Mouse (Mus musculus) heart, adult 18-20 months (tissue): ENCODE results near the gene Gm45062. TPM values are rescaled to one million over a fixed set of nuclear protein-coding genes. Genes with fewer than 3 reads are reported as not detected.
"Not testable (repeated sequence)": the region's sequence is repeated elsewhere in the genome, so short reads cannot be mapped to it uniquely, and the experiment has no call there.

Experiments used
- DNase-seq, 2 experiments: peaks; one replicate each; pipeline ENCODE4 v3.0.0; 2021 to 2022; ENCODE audit warnings: mixed read lengths in 1 of 2
- total RNA-seq, 2 experiments: library from RNA; stranded (reverse); gene quantifications; 2 replicates each; pipeline ENCODE4 v1.2.3; 2021

Gm45062 gene
- total RNA-seq, 2 experiments from 2014 or later, result not detected

- DNase-seq, result peak; percentile 29 to 58
Observed at GRCm38 (mm10) chr6:8509961-8510863, 251.0 kb downstream of the Gm45062 start.

GRCm38 (mm10) chr6:8510864-8511428 is 251.7 kb downstream of the Gm45062 start:
- peak in 1 of 2 experiments; percentile 6 for DNase-seq

- DNase-seq, result no peak
Observed at GRCm38 (mm10) chr6:8511447-8511846, 252.2 kb downstream of the Gm45062 start.

- no peak for DNase-seq
Observed at GRCm38 (mm10) chr6:8512416-8512815, 253.2 kb downstream of the Gm45062 start.

- DNase-seq, result no peak
Observed at GRCm38 (mm10) chr6:8519687-8520086, 260.4 kb downstream of the Gm45062 start.

- DNase-seq, result no peak
Observed at GRCm38 (mm10) chr6:8521231-8521630, 262.0 kb downstream of the Gm45062 start.

- no peak for DNase-seq
Observed at GRCm38 (mm10) chr6:8524717-8525116, 265.5 kb downstream of the Gm45062 start.

GRCm38 (mm10) chr6:8531104-8531894 is 272.0 kb downstream of the Gm45062 start:
- no peak for DNase-seq

- DNase-seq, result no peak
Observed at GRCm38 (mm10) chr6:8536944-8537343, 277.7 kb downstream of the Gm45062 start.

- not testable (repeated sequence) for DNase-seq
Observed at GRCm38 (mm10) chr6:8541531-8541930, 282.3 kb downstream of the Gm45062 start.

- no peak for DNase-seq
Observed at GRCm38 (mm10) chr6:8544822-8545221, 285.6 kb downstream of the Gm45062 start.

- DNase-seq, result no peak
Observed at GRCm38 (mm10) chr6:8545780-8546179, 286.5 kb downstream of the Gm45062 start.

GRCm38 (mm10) chr6:8551155-8551554 is 291.9 kb downstream of the Gm45062 start:
- no peak for DNase-seq

GRCm38 (mm10) chr6:8556849-8557571 is 297.8 kb downstream of the Gm45062 start:
- DNase-seq, result no peak

GRCm38 (mm10) chr6:8560682-8561081 is 301.4 kb downstream of the Gm45062 start:
- DNase-seq, result no peak

- DNase-seq, result no peak
Observed at GRCm38 (mm10) chr6:8582377-8582776, 323.1 kb downstream of the Gm45062 start.

- DNase-seq, result no peak
Observed at GRCm38 (mm10) chr6:8583892-8584291, 324.6 kb downstream of the Gm45062 start.

- DNase-seq, result peak; percentile 7 to 15
Observed at GRCm38 (mm10) chr6:8591665-8592064, 332.4 kb downstream of the Gm45062 start.

GRCm38 (mm10) chr6:8617369-8617768 is 358.1 kb downstream of the Gm45062 start:
- no peak for DNase-seq

GRCm38 (mm10) chr6:8619582-8620350 is 360.5 kb downstream of the Gm45062 start:
- no peak for DNase-seq

GRCm38 (mm10) chr6:8623045-8623444 is 363.8 kb downstream of the Gm45062 start:
- no peak for DNase-seq
